Mouse (Mus musculus): ENCODE results near the gene Rapgef2. TPM values are rescaled to one million over a fixed set of nuclear protein-coding genes. Genes with fewer than 3 reads are reported as not detected.

The Rapgef2 gene
- total RNA-seq, 2 experiments from 2014 or later: 34.9 to 35.6 TPM

- no peak for DNase-seq
- intact Hi-C loops (cut with DNase I): loop anchor here (2.0 to 5.0 kb wide), 5 partner anchors 20 to 328 kb away; partner anchors contain the start of gene Ppid
Measured at GRCm38 (mm10) chr3:79285097-79285675, 1.1 kb downstream of the Rapgef2 start.

GRCm38 (mm10) chr3:79283976-79284375 lies 2.3 kb downstream of the Rapgef2 start:
- no peak for DNase-seq
- intact Hi-C loops (cut with DNase I): loop anchor here (2.0 kb wide), 1 partner anchor 19 kb away; no protein-coding TSS in a partner anchor

GRCm38 (mm10) chr3:79283031-79283430 lies 3.3 kb downstream of the Rapgef2 start:
- no peak for DNase-seq
- intact Hi-C loops (cut with DNase I): no loop called here

DNA sequence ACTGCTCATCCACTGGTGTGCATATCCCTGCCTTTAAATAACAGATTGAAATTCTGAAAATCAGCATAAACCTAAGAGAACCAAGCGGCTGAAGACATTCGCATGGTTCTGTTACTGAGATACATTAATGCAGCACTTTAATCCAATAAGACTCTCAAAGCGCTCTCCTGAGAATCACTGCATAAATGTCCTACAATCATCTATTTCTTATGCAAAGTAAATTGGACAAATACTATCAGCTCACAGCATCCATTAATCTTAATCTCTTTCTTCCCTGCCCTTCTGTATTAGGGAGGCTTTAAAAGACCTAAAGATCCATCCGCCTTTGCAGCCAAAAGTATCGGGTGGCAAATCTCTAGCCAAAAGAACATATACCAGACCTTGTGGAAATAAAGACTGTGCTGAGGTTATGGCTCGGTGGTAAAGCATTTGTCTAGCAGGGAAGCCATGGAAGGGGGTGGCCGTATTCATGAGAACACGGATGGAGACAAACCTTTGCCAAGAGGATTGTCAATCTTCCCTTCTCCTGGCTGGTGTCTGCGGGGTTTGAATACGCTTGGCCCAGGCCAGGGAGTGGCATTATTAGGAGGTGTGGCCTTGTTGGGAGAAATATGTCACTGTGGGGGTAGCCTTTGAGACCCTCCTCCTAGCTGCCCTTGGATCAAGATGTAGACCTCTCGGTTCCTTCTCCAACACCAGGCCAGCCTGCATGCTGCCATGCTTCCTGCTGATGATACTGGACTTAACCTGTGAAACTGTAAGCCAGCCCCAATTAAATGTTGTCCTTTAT lies 10.3 kb downstream of the Rapgef2 start:
- intact Hi-C loops (cut with DNase I): no loop called here
- no peak for DNase-seq

DNA sequence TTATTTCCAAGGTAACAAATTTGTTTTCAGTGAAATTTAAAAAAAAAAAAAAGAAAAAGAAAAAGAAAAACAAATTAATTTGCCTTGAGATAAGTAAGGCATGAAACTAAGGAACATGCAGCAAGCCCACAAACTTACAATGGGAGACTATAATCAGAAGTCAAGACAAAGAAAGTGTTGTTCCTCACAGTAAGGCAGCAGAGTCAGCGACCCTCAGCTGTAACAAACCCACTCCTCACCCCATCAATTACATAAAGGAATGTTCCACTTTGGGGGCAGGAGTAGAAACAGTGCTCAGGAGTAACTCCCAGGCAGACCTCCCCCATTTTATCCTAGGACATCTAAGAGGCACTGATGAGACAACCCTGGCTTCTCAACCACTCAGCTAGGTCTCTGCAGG lies 13.0 kb downstream of the Rapgef2 start:
- no peak for DNase-seq

GRCm38 (mm10) chr3:79272939-79273338 lies 13.4 kb downstream of the Rapgef2 start:
- intact Hi-C loops (cut with DNase I): no loop called here
- DNase-seq: no peak

More for the DNA sequence above, 13.0 kb downstream of the Rapgef2 start:
- intact Hi-C loops (cut with DNase I): no loop called here

- intact Hi-C loops (cut with DNase I): no loop called here
- no peak for DNase-seq
Measured at GRCm38 (mm10) chr3:79270980-79271555, 15.2 kb downstream of the Rapgef2 start.

- DNase-seq: no peak
- intact Hi-C loops (cut with DNase I): no loop called here
Measured at GRCm38 (mm10) chr3:79269872-79270271, 16.4 kb downstream of the Rapgef2 start.

GRCm38 (mm10) chr3:79266976-79267375 lies 19.3 kb downstream of the Rapgef2 start:
- intact Hi-C loops (cut with DNase I): no loop called here
- DNase-seq: no peak

- intact Hi-C loops (cut with DNase I): no loop called here
- DNase-seq: no peak
Measured at GRCm38 (mm10) chr3:79261816-79262316, 24.5 kb downstream of the Rapgef2 start.

- no peak for DNase-seq
- intact Hi-C loops (cut with DNase I): no loop called here
Measured at GRCm38 (mm10) chr3:79254023-79254422, 32.3 kb downstream of the Rapgef2 start.

DNA sequence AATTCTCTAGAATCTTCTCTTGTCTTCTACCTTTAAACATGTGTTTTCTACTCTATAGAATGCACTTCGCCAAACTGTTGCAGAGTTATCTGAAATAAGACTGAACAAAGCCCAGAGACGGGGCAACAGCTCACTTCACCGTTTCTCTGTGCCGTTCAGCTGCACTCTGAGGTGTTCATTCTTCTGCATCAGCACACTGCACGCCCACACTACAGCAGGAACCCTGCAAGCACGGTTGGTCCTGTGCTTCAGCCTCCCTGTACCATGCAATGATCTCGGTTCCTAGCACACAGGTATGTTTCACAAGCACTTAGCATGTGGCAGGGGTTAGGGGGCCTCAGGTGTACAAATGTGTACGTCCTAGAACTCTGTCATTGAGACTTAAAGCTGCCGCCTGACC lies 32.9 kb downstream of the Rapgef2 start:
- DNase-seq: no peak
- intact Hi-C loops (cut with DNase I): loop anchor here (2.0 kb wide), 1 partner anchor 33 kb away; the partner anchor contains the start of gene Rapgef2

DNA sequence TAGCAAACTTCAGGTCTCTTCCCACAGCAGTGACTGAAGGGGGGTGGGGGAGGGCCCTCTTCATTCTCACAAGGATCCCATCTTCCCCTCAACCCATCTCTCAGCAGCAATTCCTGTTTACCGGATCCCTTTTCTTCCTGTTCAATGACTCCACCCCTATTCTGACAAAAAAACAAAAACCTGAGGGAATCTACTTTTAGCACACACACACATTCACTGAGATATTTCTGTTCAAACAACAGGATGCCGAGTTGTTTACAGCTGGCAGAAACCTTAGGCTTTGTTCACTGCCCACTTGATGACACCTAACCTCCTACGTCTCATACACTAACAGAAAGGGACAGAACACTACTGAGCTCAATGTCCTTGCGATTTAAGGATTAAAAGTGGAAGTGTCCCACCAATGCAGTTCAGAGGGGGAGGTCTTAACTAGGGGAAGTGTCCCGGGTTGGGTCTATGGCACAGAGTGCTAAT lies 33.4 kb downstream of the Rapgef2 start:
- intact Hi-C loops (cut with DNase I): loop anchor here (2.0 kb wide), 1 partner anchor 34 kb away; the partner anchor contains the start of gene Rapgef2
- no peak for DNase-seq

GRCm38 (mm10) chr3:79249955-79250354 lies 36.4 kb downstream of the Rapgef2 start:
- DNase-seq: no peak

GRCm38 (mm10) chr3:79248659-79249235 lies 37.6 kb downstream of the Rapgef2 start:
- intact Hi-C loops (cut with DNase I): no loop called here
- no peak for DNase-seq

More at GRCm38 (mm10) chr3:79249955-79250354, 36.4 kb downstream of the Rapgef2 start:
- intact Hi-C loops (cut with DNase I): no loop called here

GRCm38 (mm10) chr3:79248208-79248607 lies 38.1 kb downstream of the Rapgef2 start:
- intact Hi-C loops (cut with DNase I): no loop called here
- no peak for DNase-seq

- intact Hi-C loops (cut with DNase I): loop anchor here (5.0 kb wide), 1 partner anchor 43 kb away; the partner anchor contains the start of gene Rapgef2
- DNase-seq: peak in 1 of 2 experiments; percentile 32
Measured at GRCm38 (mm10) chr3:79244347-79244746, 42.0 kb downstream of the Rapgef2 start.

GRCm38 (mm10) chr3:79242922-79243705 lies 43.2 kb downstream of the Rapgef2 start:
- intact Hi-C loops (cut with DNase I): loop anchor here (5.0 kb wide), 1 partner anchor 44 kb away; the partner anchor contains the start of gene Rapgef2
- no peak for DNase-seq

DNA sequence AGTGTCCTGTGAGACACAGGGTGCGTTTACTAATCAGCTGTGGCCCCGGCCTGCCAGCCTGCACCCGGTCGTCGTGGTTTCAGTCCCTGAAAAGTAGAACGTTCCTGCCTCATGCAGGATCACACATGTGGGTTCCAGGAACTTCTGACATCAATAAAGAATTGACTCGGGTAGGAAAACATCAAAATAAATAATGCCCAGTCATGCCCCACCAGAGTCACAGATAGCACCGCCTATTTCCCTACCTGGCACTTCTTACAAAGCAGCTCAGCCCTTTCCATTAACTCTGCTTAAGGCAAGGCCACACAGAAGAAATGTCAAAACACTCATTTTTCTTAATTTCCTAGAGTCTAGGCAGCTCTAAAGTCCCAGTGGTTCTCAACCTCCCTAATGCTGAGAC lies 44.0 kb downstream of the Rapgef2 start:
- intact Hi-C loops (cut with DNase I): loop anchor here (5.0 kb wide), 1 partner anchor 45 kb away; the partner anchor contains the start of gene Rapgef2
- no peak for DNase-seq

DNA sequence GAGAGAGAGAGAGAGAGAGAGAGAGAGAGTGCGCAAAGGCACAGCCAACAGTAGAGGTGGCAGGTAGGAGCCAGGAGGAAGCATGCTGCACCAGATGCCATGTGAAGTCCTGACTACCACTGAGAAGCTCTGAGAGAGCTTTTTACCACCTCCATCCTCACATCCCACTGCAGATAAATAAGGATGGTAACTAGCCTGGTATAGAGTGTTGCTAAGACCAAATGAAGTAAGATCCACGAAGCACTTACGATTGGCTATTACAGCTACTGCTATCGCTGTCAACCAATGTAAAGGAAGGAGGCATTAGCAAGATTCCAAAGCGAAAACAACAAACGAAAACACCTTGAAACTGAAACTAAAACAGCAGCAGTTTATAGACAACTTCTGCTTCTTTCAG lies 47.3 kb downstream of the Rapgef2 start:
- intact Hi-C loops (cut with DNase I): no loop called here
- DNase-seq: no peak
